In the genomic region with DNA sequence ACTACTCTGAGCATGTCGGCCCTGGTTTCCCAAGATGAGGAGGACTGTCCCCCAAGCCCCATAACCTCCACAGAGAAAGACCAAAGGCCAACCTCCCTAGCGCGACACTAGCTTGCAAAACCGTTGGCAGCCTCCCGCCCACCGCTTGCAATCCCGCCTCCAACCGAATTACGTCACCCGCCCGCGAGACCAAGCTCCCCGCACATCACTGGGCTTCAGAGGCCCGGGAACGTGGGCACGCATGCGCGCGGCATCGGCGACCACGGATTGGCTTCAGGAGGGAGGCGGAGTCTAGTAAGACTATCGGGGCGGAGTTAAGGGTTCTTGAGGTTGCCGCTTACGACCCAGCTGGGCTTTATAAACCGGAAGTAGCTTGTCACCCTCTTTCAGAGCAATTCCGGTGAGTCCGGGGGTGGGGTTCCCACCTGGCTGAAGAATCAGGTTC, we compare ENCODE assay signal across 1 mouse cellular context.
A peak's percentile ranks its signal among the peaks of the same experiment; 100 is the strongest.
TF ChIP-seq lines count a peak whose summit lies in the region.

TSS of gene Cntrob (minus strand) at position 109 of the 445 bp plus-strand sequence.
TSS of gene Trappc1 (plus strand) at position 314 of the 445 bp plus-strand sequence.

TF ChIP-seq in CH12.LX, 34 proteins besides CTCF, POLR2A, EP300 and RAD21 (continued from another document):
- TF ChIP-seq MAZ (IDR thresholded peaks at IDR 0.05; ENCODE audit: low read depth, low read length) (peak; percentile 12; the same call in 1 of the 2 replicates), MAX (IDR thresholded peaks at IDR 0.05; ENCODE audit: low read length) (no peak), MYC (IDR thresholded peaks at IDR 0.05; ENCODE audit: low read depth, low read length) (0 out of 2 replicates have a peak, but pooled peaks have one; percentile 32), BHLHE40 (IDR thresholded peaks at IDR 0.05; ENCODE audit: low read depth, low read length) (no peak), ZC3H11A (IDR thresholded peaks at IDR 0.05; ENCODE audit: low read depth, low read length) (no peak), NRF1 (IDR thresholded peaks at IDR 0.05; ENCODE audit: low read depth, low read length) (peak; percentile 99), ETS1 (conservative IDR thresholded peaks at IDR 0.05; ENCODE audit: low read depth, low read length) (peak; percentile 45), CHD1 (IDR thresholded peaks at IDR 0.05; ENCODE audit: low read depth, low read length) (no peak), UBTF (IDR thresholded peaks at IDR 0.05; ENCODE audit: low read depth, low read length) (no peak), E2F4 (IDR thresholded peaks at IDR 0.05; ENCODE audit: insufficient replicate concordance, low read depth, low read length) (peak; percentile 70; the same call in 1 of the 2 replicates), KAT2A (IDR thresholded peaks at IDR 0.05; ENCODE audit: insufficient replicate concordance, low read length) (0 out of 2 replicates have a peak, but pooled peaks have one; percentile 54), USF1 (IDR thresholded peaks at IDR 0.05; ENCODE audit: low read depth, low read length) (no peak), HCFC1 (IDR thresholded peaks at IDR 0.05; ENCODE audit: low read depth, low read length) (peak; percentile 75), TCF12 (IDR thresholded peaks at IDR 0.05; ENCODE audit: low read depth, low read length) (peak; percentile 87), RCOR1 (conservative IDR thresholded peaks at IDR 0.05; ENCODE audit: low read depth, low read length) (no peak), ZKSCAN1 (IDR thresholded peaks at IDR 0.05; ENCODE audit: borderline replicate concordance, low read depth, low read length) (no peak), MEF2A (IDR thresholded peaks at IDR 0.05; ENCODE audit: borderline replicate concordance, low read depth, low read length) (no peak; the same call in 1 of the 2 replicates), GABPA (IDR thresholded peaks at IDR 0.05; ENCODE audit: insufficient replicate concordance, low read depth, low read length) (no peak), JUN (IDR thresholded peaks at IDR 0.05; ENCODE audit: insufficient read depth, low read depth, low read length) (peak; percentile 44; the same call in 1 of the 2 replicates), IRF4 (IDR thresholded peaks at IDR 0.05; ENCODE audit: low read depth, low read length) (peak; percentile 34; the same call in 1 of the 2 replicates), JUND (conservative IDR thresholded peaks at IDR 0.05; ENCODE audit: low read depth, low read length) (no peak), TBP (conservative IDR thresholded peaks at IDR 0.05; ENCODE audit: low read depth, low read length) (peak; percentile 67; the same call in 1 of the 2 replicates)
TF ChIP-seq in CH12.LX: peak in this region for 17.
